24 mouse cellular contexts compared by ENCODE assay signal in genomic region chr2:123739688-123740087, GRCm38 (mm10).
"Had no signal": no experiment of that assay in that cellular context is flagged by ENCODE, and none has a peak within 500 bp of the region (broad histone marks: within the 10 kb centered on the region; RNA-seq: fewer than 3 reads in every experiment).

No protein-coding gene starts in this region.

- H3K9me3 ChIP-seq: heart, embryonic 13.5 days; heart, embryonic 15.5 days; hindbrain, embryonic 13.5 days; hindbrain, embryonic 15.5 days; limb, embryonic 13.5 days; limb, embryonic 15.5 days; liver, embryonic 12.5 days had no signal

- H3K27ac ChIP-seq: heart, adult 2 months; heart, embryonic 13.5 days; heart, embryonic 15.5 days; hindbrain, embryonic 13.5 days; hindbrain, embryonic 15.5 days; hindbrain, postnatal 0 days; limb, embryonic 13.5 days; limb, embryonic 15.5 days; liver, embryonic 12.5 days; liver, embryonic 14.5 days had no signal

- H3K36me3 ChIP-seq: heart, embryonic 13.5 days; heart, embryonic 15.5 days; hindbrain, embryonic 13.5 days; hindbrain, embryonic 15.5 days; limb, embryonic 13.5 days; limb, embryonic 15.5 days; liver, embryonic 12.5 days had no signal

- H3K9ac ChIP-seq: forebrain, postnatal 0 days; heart, embryonic 13.5 days; heart, embryonic 15.5 days; hindbrain, embryonic 13.5 days; hindbrain, embryonic 15.5 days; limb, embryonic 13.5 days; limb, embryonic 15.5 days; liver, embryonic 12.5 days; liver, embryonic 14.5 days had no signal

- ATAC-seq: forebrain, postnatal 0 days; hindbrain, postnatal 0 days; intestine, embryonic 16.5 days; liver, embryonic 12.5 days had no signal

- H3K4me3 ChIP-seq: heart, adult 2 months; heart, embryonic 13.5 days; heart, embryonic 15.5 days; hindbrain, embryonic 13.5 days; hindbrain, embryonic 15.5 days; limb, embryonic 13.5 days; limb, embryonic 15.5 days; liver, embryonic 12.5 days had no signal

- H3K27me3 ChIP-seq: heart, embryonic 13.5 days; heart, embryonic 15.5 days; hindbrain, embryonic 13.5 days; hindbrain, embryonic 15.5 days; limb, embryonic 13.5 days; limb, embryonic 15.5 days; liver, embryonic 12.5 days had no signal

- DNase-seq: forebrain, postnatal 0 days; gastrocnemius, postnatal 14 days; gastrocnemius, postnatal 36 days; heart, adult 11 months; heart, adult 2 months; heart, postnatal 14 days; heart, postnatal 36 days; kidney, adult 11 months; kidney, adult 8-10 months; kidney, postnatal 14 days; layer of hippocampus, adult 9-11 months; layer of hippocampus, postnatal 36 days; left cerebral cortex, postnatal 4 days had no signal

- H3K4me2 ChIP-seq: heart, embryonic 11.5 days; heart, embryonic 13.5 days; heart, embryonic 15.5 days; hindbrain, embryonic 13.5 days; hindbrain, embryonic 15.5 days; limb, embryonic 13.5 days; limb, embryonic 15.5 days; liver, embryonic 12.5 days had no signal

- H3K4me1 ChIP-seq: heart, embryonic 13.5 days; heart, embryonic 15.5 days; hindbrain, embryonic 13.5 days; hindbrain, embryonic 15.5 days; limb, embryonic 13.5 days; limb, embryonic 15.5 days; liver, embryonic 12.5 days had no signal
